In the genomic region with DNA sequence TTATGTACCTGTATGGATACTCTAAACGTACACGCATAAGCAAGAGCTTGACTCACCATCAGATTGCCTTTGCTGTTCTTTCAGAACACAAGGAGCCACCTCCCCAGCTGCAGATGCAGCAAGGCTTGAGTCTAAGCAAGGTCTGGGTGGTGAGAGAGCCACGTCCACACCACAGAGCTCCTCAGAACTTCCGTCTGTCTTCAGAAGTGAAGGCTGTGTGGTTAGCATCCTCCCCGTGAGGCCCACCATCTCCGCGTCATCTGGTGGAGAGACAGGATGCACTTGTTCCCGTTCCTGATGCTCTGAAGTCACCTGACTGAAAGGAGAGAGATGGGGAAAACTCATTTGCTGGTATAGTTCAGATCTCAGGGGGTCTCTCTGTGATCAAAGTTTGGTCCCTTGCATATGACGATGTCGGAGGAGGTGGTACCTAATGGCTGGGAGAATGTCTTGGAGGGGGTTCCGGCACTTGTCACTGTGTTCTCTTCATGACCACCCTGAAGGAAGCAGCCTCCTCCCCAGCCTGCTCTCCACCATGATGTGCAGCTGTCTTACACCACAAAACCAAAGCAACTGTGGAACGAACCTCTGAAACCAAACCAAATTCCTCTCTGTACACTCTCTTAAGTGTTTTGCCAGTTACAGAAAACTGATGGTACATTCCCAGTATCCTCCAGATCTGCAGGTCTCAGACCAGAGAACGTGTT, we compare ENCODE assay signal across 15 mouse cellular contexts. TPM values are rescaled to one million over a fixed set of nuclear protein-coding genes. Genes with fewer than 3 reads are reported as not detected.
A peak's percentile ranks its signal among the peaks of the same experiment; 100 is the strongest.
DNase-seq lines count a peak whose midpoint lies in the region; ATAC-seq and TF ChIP-seq lines count a peak whose summit lies in the region.
"Had no signal": no experiment of that assay in that cellular context is flagged by ENCODE, and none has a peak within 500 bp of the region (broad histone marks: within the 10 kb centered on the region; RNA-seq: fewer than 3 reads in every experiment).

No protein-coding gene starts in this region.

- H3K4me3 ChIP-seq in lung, embryonic 15.5 days: no peak overlapping the region
- no peak overlapping the region for H3K4me3 ChIP-seq in myocyte
- H3K4me3 ChIP-seq in hindbrain, embryonic 14.5 days (replicated peaks; ENCODE audit: low read length): no peak overlapping the region
- H3K4me3 ChIP-seq: forebrain, embryonic 15.5 days; hindbrain, embryonic 12.5 days had no signal

- H3K4me1 ChIP-seq in lung, embryonic 15.5 days: no peaks in the 10 kb centered on the region; the same call in 1 of the 2 replicates
- no peaks in the 10 kb centered on the region for H3K4me1 ChIP-seq in hindbrain, embryonic 14.5 days (replicated peaks; ENCODE audit: control insufficient read depth, insufficient read depth, low read length)
- H3K4me1 ChIP-seq: forebrain, embryonic 15.5 days; hindbrain, embryonic 12.5 days had no signal

- ATAC-seq in lung, embryonic 15.5 days (ENCODE audit: borderline replicate concordance, extremely low read depth, low FRiP score, low TSS enrichment): 0 out of 2 replicates have a peak, but pooled peaks have one; percentile 49
- ATAC-seq in hindbrain, embryonic 14.5 days (ENCODE audit: low FRiP score): no peak
- ATAC-seq: forebrain, embryonic 15.5 days had no signal

- no peak overlapping the region for H3ac ChIP-seq in myocyte (ENCODE audit: control insufficient read depth, insufficient read length)

- TF ChIP-seq POLR2A in myocyte (IDR thresholded peaks at IDR 0.05; ENCODE audit: insufficient read length, low read depth): no peak

- H3K36me3 ChIP-seq in lung, embryonic 15.5 days: no peaks in the 10 kb centered on the region
- H3K36me3 ChIP-seq in myocyte (ENCODE audit: control insufficient read depth, insufficient read depth): no peaks in the 10 kb centered on the region
- no peaks in the 10 kb centered on the region for H3K36me3 ChIP-seq in hindbrain, embryonic 14.5 days (replicated peaks; ENCODE audit: control insufficient read depth, insufficient read depth)
- H3K36me3 ChIP-seq: forebrain, embryonic 15.5 days; hindbrain, embryonic 12.5 days had no signal

- H3K27ac ChIP-seq in lung, embryonic 15.5 days: no peak overlapping the region
- H3K27ac ChIP-seq in hindbrain, embryonic 14.5 days: no peak overlapping the region
- H3K27ac ChIP-seq: forebrain, embryonic 15.5 days; hindbrain, embryonic 12.5 days had no signal

- H3K79me2 ChIP-seq in myocyte (ENCODE audit: control insufficient read depth, insufficient read depth): no peaks in the 10 kb centered on the region

- 78% methylated on average over 13 of the region's 13 CpGs for WGBS in lung, embryonic 15.5 days
- WGBS in hindbrain, embryonic 14.5 days: 90% methylated on average over 13 of the region's 13 CpGs

- H3K9me3 ChIP-seq in lung, embryonic 15.5 days: no peaks in the 10 kb centered on the region
- no peaks in the 10 kb centered on the region for H3K9me3 ChIP-seq in hindbrain, embryonic 14.5 days (ENCODE audit: control insufficient read depth, low read length)
- H3K9me3 ChIP-seq: forebrain, embryonic 15.5 days; hindbrain, embryonic 12.5 days had no signal

- H3K9ac ChIP-seq in lung, embryonic 15.5 days: no peak overlapping the region
- H3K9ac ChIP-seq in hindbrain, embryonic 14.5 days: no peak overlapping the region
- H3K9ac ChIP-seq: forebrain, embryonic 15.5 days; hindbrain, embryonic 12.5 days had no signal

- H3K4me2 ChIP-seq in lung, embryonic 15.5 days: no peak overlapping the region
- H3K4me2 ChIP-seq in myocyte (ENCODE audit: low read depth): no peak overlapping the region
- no peak overlapping the region for H3K4me2 ChIP-seq in hindbrain, embryonic 14.5 days (replicated peaks)
- H3K4me2 ChIP-seq: forebrain, embryonic 15.5 days; hindbrain, embryonic 12.5 days had no signal

- DNase-seq in lung, postnatal 14 days: no peak
- peak; percentile 40 for DNase-seq in c-Kit-positive CD71-negative TER-119-negative erythroid progenitor cells, embryonic 14.5 days (ENCODE audit: low read depth)
- peak; percentile 63 to 80 for DNase-seq in thymus, postnatal 36 days
- no peak for DNase-seq in hindbrain, embryonic 14.5 days (ENCODE audit: low spot score)
- no peak for DNase-seq in layer of hippocampus, adult 18-20 months (ENCODE audit: low spot score in 2 of 2)
- DNase-seq in ovary, postnatal 14 days (ENCODE audit: low spot score): no peak
- DNase-seq: cerebellum, adult 18-20 months; midbrain, embryonic 14.5 days had no signal

- no peaks in the 10 kb centered on the region for H3K27me3 ChIP-seq in lung, embryonic 15.5 days
- no peaks in the 10 kb centered on the region for H3K27me3 ChIP-seq in myocyte (ENCODE audit: control insufficient read depth, insufficient read depth, insufficient read length)
- H3K27me3 ChIP-seq in hindbrain, embryonic 14.5 days (ENCODE audit: control insufficient read depth, insufficient read depth, low read length): no peaks in the 10 kb centered on the region
- H3K27me3 ChIP-seq: CH12.LX; forebrain, embryonic 15.5 days; hindbrain, embryonic 12.5 days had no signal

TF ChIP-seq in myocyte, 11 proteins besides CTCF, POLR2A, EP300 and RAD21:
- TF ChIP-seq SRF (IDR thresholded peaks at IDR 0.05; ENCODE audit: control insufficient read depth, insufficient read length, low read depth) (no peak), TCF3 (IDR thresholded peaks at IDR 0.05; ENCODE audit: insufficient read length, low read depth) (no peak), MAX (IDR thresholded peaks at IDR 0.05; ENCODE audit: low read depth) (no peak), CEBPB (IDR thresholded peaks at IDR 0.05; ENCODE audit: insufficient read depth, poor library complexity, severe bottlenecking) (no peak), TCF12 (IDR thresholded peaks at IDR 0.05; ENCODE audit: insufficient read depth, poor library complexity, severe bottlenecking) (peak; percentile 43), E2F4 (IDR thresholded peaks at IDR 0.05; ENCODE audit: insufficient read depth) (no peak), USF1 (IDR thresholded peaks at IDR 0.05; ENCODE audit: low read depth) (no peak), MYOD1 (IDR thresholded peaks at IDR 0.05; ENCODE audit: control insufficient read depth in 1 of 3, insufficient read length in 2 of 3, low read depth in 2 of 3) (peak in 2 of 3 experiments; percentile 39 to 68), MYOG (IDR thresholded peaks at IDR 0.05; ENCODE audit: control insufficient read depth in 1 of 3, insufficient read depth in 1 of 3, insufficient read length in 2 of 3, low read depth in 2 of 3) (peak in 2 of 3 experiments; percentile 3 to 80)

RNA-seq across cellular contexts. Expression of a gene that starts 24.5 kb away (rescaled TPM):
- 0.40 and 0.81 TPM in 2 replicates for polyA plus RNA-seq in lung, embryonic 15.5 days (2015; fragmentation: Nextera tagmentation; extraction: Ambion mirVana)
- 0.18 TPM for polyA plus RNA-seq in myocyte (2012; fragmentation: generic; extraction: Trizol)
- polyA plus RNA-seq in hindbrain, embryonic 14.5 days (2014; fragmentation: Nextera tagmentation; extraction: Ambion mirVana): 0.83 and 1.1 TPM in 2 replicates
- total RNA-seq in layer of hippocampus, adult 18-20 months (2021): 10 to 100 TPM in 1 of 2 experiments, 1 to 10 TPM in 1; 10.0 to 10.2 TPM
- total RNA-seq: liver, adult 2 months had no signal
- polyA plus RNA-seq: kidney, embryonic 14.5 days had no signal

RNA-seq across cellular contexts. Expression of a gene that starts 38.2 kb away (rescaled TPM):
- 22.7 and 24.9 TPM in 2 replicates for polyA plus RNA-seq in lung, embryonic 15.5 days (2015; fragmentation: Nextera tagmentation; extraction: Ambion mirVana)
- polyA plus RNA-seq in myocyte (2012; fragmentation: generic; extraction: Trizol): 20.0 TPM
- polyA plus RNA-seq in hindbrain, embryonic 14.5 days (2014; fragmentation: Nextera tagmentation; extraction: Ambion mirVana): 20.9 and 26.0 TPM in 2 replicates
- total RNA-seq in layer of hippocampus, adult 18-20 months (2021): 10 to 100 TPM; 75.6 to 76.5 TPM

RNA-seq across cellular contexts. Expression of a gene that starts 56.4 kb away (rescaled TPM):
- polyA plus RNA-seq in lung, embryonic 15.5 days (2015; fragmentation: Nextera tagmentation; extraction: Ambion mirVana): 73.6 and 83.7 TPM in 2 replicates
- polyA plus RNA-seq in myocyte (2012; fragmentation: generic; extraction: Trizol): 9.0 TPM
- 72.4 and 83.4 TPM in 2 replicates for polyA plus RNA-seq in hindbrain, embryonic 14.5 days (2014; fragmentation: Nextera tagmentation; extraction: Ambion mirVana)
- 10 to 100 TPM; 58.5 to 63.5 TPM for total RNA-seq in layer of hippocampus, adult 18-20 months (2021)

Comparison
In these comparisons a context has a peak if more than half of its experiments do, and no peak if none do; other contexts are left out.
1. DNase-seq: peak in c-Kit-positive CD71-negative TER-119-negative erythroid progenitor cells, embryonic 14.5 days (single experiment) and thymus, postnatal 36 days (2 of 2); none in lung, postnatal 14 days (single experiment), hindbrain, embryonic 14.5 days (single experiment), layer of hippocampus, adult 18-20 months (0 of 2) and ovary, postnatal 14 days (single experiment).